Mouse (Mus musculus): ENCODE measurements around the gene Ptprg. TPM values are rescaled to one million over a fixed set of nuclear protein-coding genes. Genes with fewer than 3 reads are reported as not detected.

Ptprg gene
- polyA plus RNA-seq, 1 experiment from 2014 or later = 47.9 TPM

DNA sequence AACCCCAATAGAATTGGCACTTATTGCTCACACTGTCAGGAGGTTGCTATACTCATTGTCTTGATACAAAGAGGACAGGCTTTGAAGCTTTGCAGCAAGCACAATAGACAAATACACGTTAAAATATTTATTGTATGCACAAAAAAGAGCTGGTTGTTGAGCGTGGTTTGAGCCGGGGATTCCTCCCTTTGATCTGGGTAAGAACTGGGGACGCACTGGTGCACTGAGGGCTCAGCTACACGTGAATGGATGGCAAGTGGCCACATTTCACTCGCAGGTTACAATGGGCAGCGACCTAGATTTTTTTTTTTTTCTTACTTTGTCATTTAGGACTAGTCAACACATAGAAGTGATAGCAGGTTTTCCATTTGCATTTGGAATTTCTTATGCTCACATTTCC is 165.9 kb downstream of the Ptprg start:
- Histone ChIP-seq H3K9ac (no peak overlapping the region), H3K4me3 (no peak overlapping the region), H3K4me2 (replicated peaks) (no peak overlapping the region), H3K4me1 (no peaks in the 10 kb centered on the region), H3K9me3 (no peaks in the 10 kb centered on the region), H3K27ac (no peak overlapping the region), H3K36me3 (no peaks in the 10 kb centered on the region), H3K27me3 (no peaks in the 10 kb centered on the region)
- no peak for ATAC-seq (ENCODE audit: insufficient number of reproducible peaks, insufficient read depth, low FRiP score, low TSS enrichment)
- WGBS = 76% methylated on average over 7 of the region's 7 CpGs

DNA sequence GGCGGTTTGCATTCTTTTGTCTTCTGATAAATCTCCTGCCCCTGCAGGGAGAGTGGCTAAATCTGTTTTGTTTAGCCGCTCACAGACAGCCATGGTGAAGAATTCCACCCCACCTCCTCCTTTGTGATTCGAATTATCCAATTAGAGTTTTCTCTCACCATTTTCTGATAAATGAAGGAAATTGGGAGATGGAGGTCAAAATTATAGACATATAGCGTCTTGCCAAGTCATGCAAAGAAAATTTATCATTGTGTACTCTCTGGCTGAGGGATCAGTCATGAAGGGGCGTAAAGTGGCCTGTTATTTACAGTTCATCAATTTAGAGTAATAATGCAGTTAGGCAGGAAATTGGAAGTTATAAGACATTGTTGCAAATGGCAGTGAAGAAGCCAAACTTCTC is 168.8 kb downstream of the Ptprg start:
- no peak overlapping the region for H3K9ac ChIP-seq
- no peak overlapping the region for H3K27ac ChIP-seq
- H3K9me3 ChIP-seq = no peaks in the 10 kb centered on the region
- ATAC-seq (ENCODE audit: insufficient number of reproducible peaks, insufficient read depth, low FRiP score, low TSS enrichment) = no peak
- H3K4me1 ChIP-seq = no peaks in the 10 kb centered on the region
- WGBS = 73% methylated on average over 5 of the region's 5 CpGs
- no peaks in the 10 kb centered on the region for H3K36me3 ChIP-seq
- no peaks in the 10 kb centered on the region for H3K27me3 ChIP-seq
- no peak overlapping the region for H3K4me3 ChIP-seq
- no peak overlapping the region for H3K4me2 ChIP-seq (replicated peaks)

DNA sequence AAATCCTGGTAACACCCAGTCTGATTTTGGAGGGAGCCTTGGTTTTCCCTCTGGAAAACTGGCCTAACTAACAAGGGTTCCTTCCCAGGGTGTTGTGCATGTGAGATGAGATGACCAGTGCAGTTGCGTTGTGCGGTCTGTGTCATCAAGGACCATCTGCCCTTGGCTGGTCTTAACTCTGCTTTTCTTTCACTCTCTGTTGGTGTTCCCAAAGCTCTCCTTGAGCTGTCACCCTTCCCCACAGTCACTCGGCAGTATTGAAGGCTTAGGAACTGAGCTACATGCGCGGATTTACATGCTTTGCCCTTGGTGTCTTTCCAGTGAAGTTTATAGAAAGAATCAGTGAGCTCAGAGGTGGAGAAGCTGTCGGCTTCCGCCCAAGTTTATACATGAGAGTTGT is 170.5 kb downstream of the Ptprg start:
- Histone ChIP-seq H3K9ac (no peak overlapping the region), H3K4me3 (no peak overlapping the region), H3K27me3 (no peaks in the 10 kb centered on the region), H3K4me1 (no peaks in the 10 kb centered on the region), H3K27ac (no peak overlapping the region), H3K9me3 (no peaks in the 10 kb centered on the region), H3K36me3 (no peaks in the 10 kb centered on the region), H3K4me2 (replicated peaks) (no peak overlapping the region)
- 95% methylated on average over 7 of the region's 7 CpGs for WGBS
- ATAC-seq (ENCODE audit: insufficient number of reproducible peaks, insufficient read depth, low FRiP score, low TSS enrichment) = no peak

DNA sequence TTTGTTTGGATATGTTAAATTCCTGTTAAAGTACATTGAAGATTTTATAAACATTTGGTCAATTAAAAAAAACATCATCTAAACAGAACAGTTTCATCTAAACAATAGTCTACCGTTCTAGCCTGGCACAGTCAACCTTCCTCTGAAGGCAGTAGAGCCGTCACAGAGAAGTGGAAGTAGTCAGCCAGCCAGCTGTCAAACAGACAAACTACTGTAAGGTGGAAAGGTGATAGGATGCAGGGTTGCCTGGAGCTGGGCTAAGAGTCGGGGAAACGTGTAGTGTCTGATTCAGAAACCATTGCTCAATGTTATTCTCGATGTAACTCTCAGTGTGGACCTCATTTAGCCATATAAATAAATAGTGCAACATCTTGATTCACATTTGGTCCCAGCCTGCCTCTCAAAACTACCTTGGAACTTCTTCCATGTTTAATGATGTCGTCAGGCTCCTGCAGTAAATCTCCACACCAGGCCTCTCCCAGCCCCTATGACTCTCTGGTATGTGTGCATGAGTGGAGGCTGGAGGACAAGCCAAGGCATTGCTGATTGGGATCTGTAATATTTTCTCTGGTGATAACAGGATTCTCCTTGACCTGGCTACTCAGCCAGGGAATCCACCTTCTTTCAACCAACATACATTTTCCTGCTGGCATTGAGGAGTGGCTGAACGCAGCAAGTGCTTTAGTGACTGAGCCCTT is 178.0 kb downstream of the Ptprg start:
- H3K9ac ChIP-seq = no peak overlapping the region
- ATAC-seq (ENCODE audit: insufficient number of reproducible peaks, insufficient read depth, low FRiP score, low TSS enrichment) = no peak
- no peak overlapping the region for H3K4me3 ChIP-seq
- peaks cover 5% of the 10 kb centered on the region; the same call in 1 of the 2 replicates for H3K4me1 ChIP-seq
- WGBS = 67% methylated on average over 7 of the region's 7 CpGs
- no peaks in the 10 kb centered on the region for H3K36me3 ChIP-seq
- H3K9me3 ChIP-seq = no peaks in the 10 kb centered on the region
- H3K27ac ChIP-seq = no peak overlapping the region
- no peaks in the 10 kb centered on the region for H3K27me3 ChIP-seq
- no peak overlapping the region for H3K4me2 ChIP-seq (replicated peaks)

DNA sequence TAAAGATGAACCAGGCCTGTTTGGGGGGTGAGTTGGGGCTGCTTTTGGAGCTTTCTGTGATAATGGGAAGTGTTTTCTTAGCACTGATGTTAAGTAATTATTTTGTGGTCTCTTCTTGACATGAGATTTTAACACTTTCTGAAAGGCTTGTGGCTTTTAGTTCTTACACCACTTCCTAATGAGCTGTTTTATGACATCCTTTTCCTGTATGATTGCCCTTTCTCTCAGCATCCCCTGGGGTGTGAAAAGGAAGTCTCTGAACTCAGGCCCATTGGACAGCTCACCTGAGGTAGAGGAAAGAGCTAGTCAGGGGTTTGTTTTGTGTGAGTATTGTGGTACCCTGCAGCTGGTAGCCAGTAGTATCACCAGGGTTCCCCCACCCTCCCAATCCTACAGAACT is 179.0 kb downstream of the Ptprg start:
- no peak overlapping the region for H3K27ac ChIP-seq
- peaks cover 5% of the 10 kb centered on the region; the same call in 1 of the 2 replicates for H3K4me1 ChIP-seq
- H3K36me3 ChIP-seq = no peaks in the 10 kb centered on the region
- no peaks in the 10 kb centered on the region for H3K27me3 ChIP-seq
- no peak overlapping the region for H3K4me2 ChIP-seq (replicated peaks)
- H3K9me3 ChIP-seq = no peaks in the 10 kb centered on the region
- no peak overlapping the region for H3K9ac ChIP-seq
- no peak for ATAC-seq (ENCODE audit: insufficient number of reproducible peaks, insufficient read depth, low FRiP score, low TSS enrichment)
- H3K4me3 ChIP-seq = no peak overlapping the region

GRCm38 (mm10) chr14:11743726-11744125 is 190.4 kb downstream of the Ptprg start:
- Histone ChIP-seq H3K36me3 (no peaks in the 10 kb centered on the region), H3K9ac (no peak overlapping the region), H3K4me2 (replicated peaks) (no peak overlapping the region), H3K4me3 (no peak overlapping the region), H3K27ac (no peak overlapping the region), H3K27me3 (no peaks in the 10 kb centered on the region), H3K9me3 (no peaks in the 10 kb centered on the region), H3K4me1 (no peaks in the 10 kb centered on the region)
- no peak for ATAC-seq (ENCODE audit: insufficient number of reproducible peaks, insufficient read depth, low FRiP score, low TSS enrichment)
- WGBS = 88% methylated on average over 1 of the region's 1 CpGs

DNA sequence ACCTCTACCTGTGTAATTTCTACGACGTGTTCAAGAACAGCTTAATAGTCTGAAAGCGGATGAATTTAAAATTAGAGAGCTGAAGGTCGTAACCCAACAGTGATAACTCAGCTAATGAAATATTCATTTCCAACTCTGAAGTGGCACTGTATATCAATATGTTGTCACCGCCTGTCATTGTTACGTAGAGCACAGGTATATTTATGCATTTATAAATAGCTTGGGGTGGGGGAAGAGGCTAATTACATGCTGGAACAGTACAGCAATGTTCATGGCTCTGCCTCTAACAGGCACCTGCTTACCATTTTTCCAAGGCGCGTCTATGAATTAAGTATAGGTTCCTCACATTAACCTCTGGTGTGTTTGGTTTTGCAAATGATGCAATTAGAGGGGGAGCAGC is 199.3 kb downstream of the Ptprg start:
- Histone ChIP-seq H3K9me3 (no peaks in the 10 kb centered on the region), H3K4me2 (replicated peaks) (no peak overlapping the region), H3K4me1 (no peaks in the 10 kb centered on the region), H3K4me3 (no peak overlapping the region), H3K27me3 (no peaks in the 10 kb centered on the region), H3K27ac (no peak overlapping the region), H3K36me3 (no peaks in the 10 kb centered on the region), H3K9ac (no peak overlapping the region)
- ATAC-seq (ENCODE audit: insufficient number of reproducible peaks, insufficient read depth, low FRiP score, low TSS enrichment) = no peak
- 77% methylated on average over 8 of the region's 8 CpGs for WGBS

DNA sequence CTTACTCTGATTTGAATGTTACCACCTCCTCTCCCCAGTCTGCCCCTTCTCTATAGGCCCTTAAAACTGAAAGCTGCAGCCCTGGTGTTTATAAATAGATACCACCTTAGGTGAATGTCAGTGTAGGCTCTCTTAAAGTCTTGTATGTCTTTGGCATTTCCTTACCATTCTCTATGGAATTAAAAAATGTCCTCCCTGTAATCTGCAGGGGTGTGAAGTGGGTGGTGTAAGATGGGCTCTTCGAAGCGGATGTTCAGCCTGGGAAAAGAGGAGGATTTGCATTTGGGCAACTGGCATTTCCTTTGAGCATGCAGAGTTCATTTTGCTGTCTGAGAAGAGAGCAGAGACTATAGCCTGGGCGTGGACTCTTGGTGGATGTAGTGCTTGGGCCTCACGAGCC is 201.3 kb downstream of the Ptprg start:
- Histone ChIP-seq H3K27ac (no peak overlapping the region), H3K4me3 (no peak overlapping the region), H3K36me3 (no peaks in the 10 kb centered on the region), H3K9ac (no peak overlapping the region), H3K4me1 (no peaks in the 10 kb centered on the region), H3K9me3 (no peaks in the 10 kb centered on the region), H3K4me2 (replicated peaks) (no peak overlapping the region), H3K27me3 (no peaks in the 10 kb centered on the region)
- WGBS = 79% methylated on average over 4 of the region's 4 CpGs
- no peak for ATAC-seq (ENCODE audit: insufficient number of reproducible peaks, insufficient read depth, low FRiP score, low TSS enrichment)

DNA sequence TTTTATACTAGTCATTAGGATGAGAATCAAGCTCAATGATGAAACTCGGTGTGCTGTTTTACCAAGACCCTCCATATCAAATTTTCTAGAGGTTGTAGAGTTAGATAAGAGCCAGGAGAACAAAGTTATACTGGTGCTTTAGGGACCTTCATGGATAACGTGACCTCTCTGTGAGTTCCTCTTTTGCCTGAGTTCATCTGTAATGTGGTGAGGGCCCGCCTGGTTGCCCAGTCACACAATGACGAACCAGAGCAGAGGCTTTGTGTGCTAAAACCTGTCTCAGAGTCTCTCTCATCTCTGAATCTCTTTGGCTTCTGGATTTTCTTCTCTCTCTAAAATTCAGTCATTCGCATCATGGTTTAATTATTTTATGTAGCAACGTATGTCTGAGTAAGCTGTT is 204.9 kb downstream of the Ptprg start:
- H3K27ac ChIP-seq = no peak overlapping the region
- no peak overlapping the region for H3K4me3 ChIP-seq
- H3K27me3 ChIP-seq = no peaks in the 10 kb centered on the region
- no peaks in the 10 kb centered on the region for H3K36me3 ChIP-seq
- no peak for ATAC-seq (ENCODE audit: insufficient number of reproducible peaks, insufficient read depth, low FRiP score, low TSS enrichment)
- WGBS = 87% methylated on average over 6 of the region's 6 CpGs
- no peak overlapping the region for H3K4me2 ChIP-seq (replicated peaks)
- no peaks in the 10 kb centered on the region for H3K9me3 ChIP-seq
- peaks cover 9% of the 10 kb centered on the region for H3K4me1 ChIP-seq
- no peak overlapping the region for H3K9ac ChIP-seq

- H3K4me2 ChIP-seq (replicated peaks) = no peak overlapping the region
- H3K36me3 ChIP-seq = no peaks in the 10 kb centered on the region
- ATAC-seq (ENCODE audit: insufficient number of reproducible peaks, insufficient read depth, low FRiP score, low TSS enrichment) = no peak
- no peaks in the 10 kb centered on the region for H3K9me3 ChIP-seq
- H3K4me1 ChIP-seq = peaks cover 17% of the 10 kb centered on the region
- H3K27me3 ChIP-seq = no peaks in the 10 kb centered on the region
- H3K4me3 ChIP-seq = no peak overlapping the region
- 75% methylated on average over 1 of the region's 1 CpGs for WGBS
- no peak overlapping the region for H3K9ac ChIP-seq
- H3K27ac ChIP-seq = no peak overlapping the region
These were observed 206.0 kb downstream of the Ptprg start for GRCm38 (mm10) chr14:11759356-11759755.

DNA sequence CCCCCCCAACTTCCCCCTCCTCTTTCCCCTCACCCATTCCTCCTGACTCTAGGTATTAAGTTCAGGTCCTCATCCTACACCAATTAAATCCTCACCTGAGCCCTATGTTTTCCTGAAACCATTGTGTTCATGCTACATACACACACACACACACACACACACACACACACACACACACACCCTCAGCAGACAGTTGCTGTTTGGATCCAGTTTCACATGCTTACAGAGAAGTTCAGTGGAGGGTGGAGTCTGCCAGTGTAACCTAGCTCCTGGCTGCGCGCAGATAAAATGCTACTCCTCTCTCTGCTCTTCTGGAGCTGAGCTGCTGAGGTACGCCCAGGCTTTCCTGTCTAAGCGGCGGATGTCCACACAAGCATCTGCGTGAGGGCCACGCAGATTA is 209.7 kb downstream of the Ptprg start:
- 0 out of 2 replicates have a peak overlapping the region, but pooled peaks have one; percentile 11 for H3K27ac ChIP-seq
- H3K27me3 ChIP-seq = no peaks in the 10 kb centered on the region
- no peak overlapping the region; the same call in 1 of the 2 replicates for H3K4me2 ChIP-seq (replicated peaks)
- peaks cover 20% of the 10 kb centered on the region for H3K4me1 ChIP-seq
- no peaks in the 10 kb centered on the region for H3K9me3 ChIP-seq
- 44% methylated on average over 7 of the region's 7 CpGs for WGBS
- H3K9ac ChIP-seq = no peak overlapping the region
- no peak overlapping the region for H3K4me3 ChIP-seq
- no peaks in the 10 kb centered on the region for H3K36me3 ChIP-seq
- ATAC-seq (ENCODE audit: insufficient number of reproducible peaks, insufficient read depth, low FRiP score, low TSS enrichment) = peak; percentile 70

- no peak overlapping the region for H3K27ac ChIP-seq
- H3K4me2 ChIP-seq (replicated peaks) = no peak overlapping the region
- H3K9ac ChIP-seq = no peak overlapping the region
- ATAC-seq (ENCODE audit: insufficient number of reproducible peaks, insufficient read depth, low FRiP score, low TSS enrichment) = no peak
- no peaks in the 10 kb centered on the region for H3K36me3 ChIP-seq
- no peaks in the 10 kb centered on the region for H3K9me3 ChIP-seq
- peaks cover 39% of the 10 kb centered on the region for H3K4me1 ChIP-seq
- H3K27me3 ChIP-seq = no peaks in the 10 kb centered on the region
- WGBS = 56% methylated on average over 5 of the region's 5 CpGs
- no peak overlapping the region for H3K4me3 ChIP-seq
These were observed 219.4 kb downstream of the Ptprg start for GRCm38 (mm10) chr14:11772736-11773135.
